In the genomic region with DNA sequence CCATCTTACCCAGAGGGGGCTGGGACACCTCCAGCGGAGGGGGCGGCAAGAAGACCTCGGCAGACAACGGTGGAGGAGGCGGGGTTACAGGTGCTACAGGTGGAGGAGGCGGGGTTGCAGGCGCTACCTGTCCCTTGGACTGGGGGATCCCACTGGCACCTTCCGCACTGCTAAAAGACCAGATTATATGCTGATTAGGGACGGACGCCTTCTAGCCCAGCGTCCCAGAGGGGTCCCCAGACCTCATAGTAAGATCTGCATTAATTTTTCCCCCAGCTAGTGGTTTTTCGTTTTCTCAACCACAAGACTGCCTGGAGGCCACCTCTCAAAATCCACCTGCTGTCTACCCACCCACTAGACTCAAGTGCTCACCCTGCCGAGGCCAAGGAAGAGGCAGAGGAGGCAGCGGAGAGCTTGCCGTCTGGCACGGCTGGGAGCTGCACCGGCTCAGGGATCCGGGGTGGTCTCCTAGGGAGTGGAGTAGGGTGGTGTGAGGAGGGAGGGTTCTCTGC, we compare ENCODE assay signal across 1 mouse cellular context.
TF ChIP-seq lines count a peak whose summit lies in the region.

No protein-coding gene starts in this region.

TF ChIP-seq in myocyte, 11 proteins besides CTCF, POLR2A, EP300 and RAD21 (continued from another document):
- TF ChIP-seq POLR2AphosphoS2 (IDR thresholded peaks at IDR 0.05; ENCODE audit: insufficient read length, low read depth) (no peak), MAX (IDR thresholded peaks at IDR 0.05; ENCODE audit: low read depth) (no peak), MYOG (IDR thresholded peaks at IDR 0.05; ENCODE audit: control insufficient read depth in 1 of 3, insufficient read depth in 1 of 3, insufficient read length in 2 of 3, low read depth in 2 of 3) (no peak), TCF12 (IDR thresholded peaks at IDR 0.05; ENCODE audit: insufficient read depth, poor library complexity, severe bottlenecking) (no peak)
TF ChIP-seq in myocyte: peak in this region for 0.
